Mouse (Mus musculus) activated CD4-positive, CD25-positive, alpha-beta regulatory T cell, adult 4 months (primary cell): ENCODE measurements around the gene Gtf2b. TPM values are rescaled to one million over a fixed set of nuclear protein-coding genes. Genes with fewer than 3 reads are reported as not detected.

Experiments
- ATAC-seq: one replicate; pipeline ENCODE4 v1.8.0; 2017
- polyA plus RNA-seq, 2 experiments: library from polyadenylated mRNA; unstranded; fragments of 100-300 nt; shearing (Covaris generic); gene quantifications; one replicate each; pipeline ENCODE4 v1.2.1; 2017

Gene Gtf2b
- polyA plus RNA-seq, 2 experiments from 2014 or later, result 58.6 to 67.4 TPM

GRCm38 (mm10) chr3:142817506-142817905 lies 52.7 kb downstream of the Gtf2b start:
- no peak for ATAC-seq

DNA sequence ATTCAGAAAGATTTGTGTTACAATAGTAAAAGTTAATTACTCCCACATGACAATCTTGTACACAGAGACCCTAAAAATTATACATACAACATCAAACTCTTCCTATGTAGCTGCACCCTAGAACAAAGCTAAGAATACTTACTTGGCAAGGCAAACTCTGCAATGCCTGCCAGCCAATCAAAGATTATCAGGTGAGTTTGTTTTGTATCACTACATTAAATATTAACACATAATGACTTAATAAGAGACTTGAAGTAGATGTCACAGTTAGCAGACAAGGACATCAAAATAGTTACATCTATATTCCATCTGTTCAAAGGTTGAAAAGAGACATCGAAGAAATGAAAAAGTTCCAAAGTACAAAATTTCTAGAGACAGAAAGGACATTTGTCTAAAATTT lies 58.8 kb downstream of the Gtf2b start:
- no peak for ATAC-seq

GRCm38 (mm10) chr3:142826449-142827146 lies 61.8 kb downstream of the Gtf2b start:
- no peak for ATAC-seq

GRCm38 (mm10) chr3:142832910-142833309 lies 68.1 kb downstream of the Gtf2b start:
- no peak for ATAC-seq

Other genes with a start within 250 kb of the Gtf2b start
- gene Gbp7, start 234.7 kb upstream of the Gtf2b start, polyA plus RNA-seq, result 100 to 1,000 TPM; 226 to 256 TPM
- gene Gbp3, start 205.0 kb upstream of the Gtf2b start, polyA plus RNA-seq, result 100 to 1,000 TPM in 1 of 2 experiments, 10 to 100 TPM in 1; 91.5 to 108 TPM
- gene Gbp2b, start 170.2 kb upstream of the Gtf2b start, polyA plus RNA-seq, result 10 to 100 TPM; 18.4 to 57.3 TPM
- 100 to 1,000 TPM; 109 to 135 TPM for gene Gbp2, start 144.4 kb upstream of the Gtf2b start, polyA plus RNA-seq
- 1 to 10 TPM; 5.2 TPM for gene Kyat3, start 64.0 kb upstream of the Gtf2b start, polyA plus RNA-seq
- 10 to 100 TPM; 11.3 to 12.7 TPM for gene Pkn2, start 117.0 kb downstream of the Gtf2b start, polyA plus RNA-seq